Mouse (Mus musculus): Measurements from ENCODE around the gene Lrrc17. TPM values are rescaled to one million over a fixed set of nuclear protein-coding genes. Genes with fewer than 3 reads are reported as not detected.

Gene Lrrc17
- polyA plus RNA-seq, 1 experiment from 2014 or later = 26.9 TPM

DNA sequence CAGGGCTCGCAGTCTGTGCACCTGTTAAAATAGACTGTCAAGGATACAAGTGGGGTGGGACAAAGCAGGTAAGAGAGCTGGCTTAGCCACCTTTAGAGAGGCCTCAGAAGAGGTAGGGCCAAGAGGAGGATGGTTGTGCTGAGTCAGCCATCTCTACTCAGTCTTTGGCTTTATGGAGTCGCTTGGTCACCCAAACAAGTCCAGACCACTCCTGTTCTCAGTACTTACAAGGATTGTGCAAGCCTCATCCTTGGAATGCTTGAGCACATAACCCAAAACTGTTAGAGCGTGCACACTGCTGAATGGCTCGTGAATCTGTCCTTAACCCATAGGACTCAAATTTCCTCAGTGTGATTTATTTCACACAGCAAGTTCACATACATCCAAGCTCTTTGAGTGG is 10.3 kb downstream of the Lrrc17 start:
- Histone ChIP-seq H3K27ac (ENCODE audit: low read length) (no peak overlapping the region), H3K4me2 (ENCODE audit: low read depth, low read length) (no peak overlapping the region), H3K27me3 (ENCODE audit: control insufficient read depth, insufficient read depth, low read length) (no peaks in the 10 kb centered on the region), H3K9me3 (replicated peaks; ENCODE audit: control insufficient read depth, low read length) (no peaks in the 10 kb centered on the region), H3K4me3 (ENCODE audit: low read length) (no peak overlapping the region), H3K36me3 (ENCODE audit: control insufficient read depth, insufficient read depth) (no peaks in the 10 kb centered on the region), H3K4me1 (ENCODE audit: control insufficient read depth, insufficient read depth, low read length) (peaks cover 6% of the 10 kb centered on the region), H3K9ac (ENCODE audit: low read length) (no peak overlapping the region)
- no peak for ATAC-seq (replicated peaks; ENCODE audit: extremely low read depth, insufficient read depth, low FRiP score)
- 85% methylated on average over 4 of the region's 4 CpGs for WGBS

DNA sequence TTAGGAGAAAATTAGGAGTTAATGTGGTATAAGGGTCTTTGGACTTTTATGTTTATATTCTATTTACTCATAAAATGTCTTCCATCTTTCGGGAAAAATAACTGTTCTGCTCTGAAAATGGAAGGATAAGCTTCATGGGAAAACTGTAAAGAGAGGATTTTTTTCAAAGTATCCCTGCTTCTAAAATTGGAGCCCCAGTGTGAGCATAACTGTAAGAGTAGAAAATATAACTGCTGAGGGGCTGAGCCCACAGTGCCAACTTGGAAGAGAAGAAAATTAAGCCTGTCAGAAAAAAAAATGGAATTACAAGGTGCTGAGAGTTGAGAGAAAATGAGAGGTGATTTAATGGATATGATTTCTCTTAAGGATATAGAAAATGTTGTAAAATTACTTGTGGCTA is 11.4 kb downstream of the Lrrc17 start:
- H3K9me3 ChIP-seq (replicated peaks; ENCODE audit: control insufficient read depth, low read length) = no peaks in the 10 kb centered on the region
- no peaks in the 10 kb centered on the region for H3K27me3 ChIP-seq (ENCODE audit: control insufficient read depth, insufficient read depth, low read length)
- no peak overlapping the region for H3K4me2 ChIP-seq (ENCODE audit: low read depth, low read length)
- no peak overlapping the region for H3K27ac ChIP-seq (ENCODE audit: low read length)
- no peak overlapping the region for H3K4me3 ChIP-seq (ENCODE audit: low read length)
- H3K9ac ChIP-seq (ENCODE audit: low read length) = no peak overlapping the region
- 85% methylated on average over 1 of the region's 1 CpGs for WGBS
- ATAC-seq (replicated peaks; ENCODE audit: extremely low read depth, insufficient read depth, low FRiP score) = no peak
- no peaks in the 10 kb centered on the region for H3K36me3 ChIP-seq (ENCODE audit: control insufficient read depth, insufficient read depth)
- H3K4me1 ChIP-seq (ENCODE audit: control insufficient read depth, insufficient read depth, low read length) = peaks cover 6% of the 10 kb centered on the region

DNA sequence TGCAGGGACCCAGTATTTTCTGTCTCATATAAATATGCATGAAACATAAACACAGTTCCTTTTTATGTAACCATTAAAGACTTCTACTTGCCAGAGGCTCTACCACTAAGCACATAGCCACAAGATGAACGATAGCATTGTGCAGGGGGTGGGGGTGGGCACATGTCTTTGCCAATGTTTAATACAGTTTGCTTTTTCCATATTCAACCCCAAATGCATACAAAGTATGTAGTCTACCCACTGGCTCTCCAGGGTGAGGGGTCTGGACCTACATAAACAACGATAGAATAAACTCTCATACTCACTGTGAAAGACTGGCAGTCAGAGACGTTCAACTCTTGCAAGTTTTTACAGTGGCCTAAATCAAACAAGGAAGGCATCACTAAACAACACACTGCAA is 13.1 kb downstream of the Lrrc17 start:
- H3K27ac ChIP-seq (ENCODE audit: low read length) = no peak overlapping the region
- no peaks in the 10 kb centered on the region for H3K9me3 ChIP-seq (replicated peaks; ENCODE audit: control insufficient read depth, low read length)
- ATAC-seq (replicated peaks; ENCODE audit: extremely low read depth, insufficient read depth, low FRiP score) = no peak
- no peak overlapping the region for H3K4me2 ChIP-seq (ENCODE audit: low read depth, low read length)
- no peaks in the 10 kb centered on the region for H3K27me3 ChIP-seq (ENCODE audit: control insufficient read depth, insufficient read depth, low read length)
- no peak overlapping the region for H3K4me3 ChIP-seq (ENCODE audit: low read length)
- H3K9ac ChIP-seq (ENCODE audit: low read length) = no peak overlapping the region
- WGBS = 84% methylated on average over 3 of the region's 3 CpGs
- H3K36me3 ChIP-seq (ENCODE audit: control insufficient read depth, insufficient read depth) = no peaks in the 10 kb centered on the region
- peaks cover 9% of the 10 kb centered on the region for H3K4me1 ChIP-seq (ENCODE audit: control insufficient read depth, insufficient read depth, low read length)

DNA sequence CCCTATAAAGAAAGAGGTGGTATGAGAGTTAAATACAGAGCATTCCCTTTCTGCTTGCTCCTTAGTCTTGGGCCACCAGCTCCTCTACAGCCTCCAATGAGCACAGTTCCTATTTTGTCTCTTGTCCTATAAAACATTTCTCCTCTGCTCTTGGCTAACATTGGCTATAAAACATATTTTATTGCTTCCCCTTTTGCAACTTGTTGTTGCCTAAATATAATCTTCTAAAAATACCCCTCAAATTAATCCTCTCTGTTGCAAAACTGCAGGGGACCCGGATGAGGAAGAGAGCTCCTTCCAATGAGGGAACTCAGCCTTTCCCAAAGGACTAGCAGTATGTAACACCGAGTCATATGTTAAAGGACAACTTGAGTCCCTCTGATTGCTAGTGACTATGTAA is 20.6 kb downstream of the Lrrc17 start:
- 69% methylated on average over 2 of the region's 2 CpGs for WGBS
- H3K36me3 ChIP-seq (ENCODE audit: control insufficient read depth, insufficient read depth) = no peaks in the 10 kb centered on the region
- no peak overlapping the region for H3K4me2 ChIP-seq (ENCODE audit: low read depth, low read length)
- H3K4me1 ChIP-seq (ENCODE audit: control insufficient read depth, insufficient read depth, low read length) = peaks cover 2% of the 10 kb centered on the region; the same call in 1 of the 2 replicates
- H3K4me3 ChIP-seq (ENCODE audit: low read length) = no peak overlapping the region
- no peaks in the 10 kb centered on the region for H3K27me3 ChIP-seq (ENCODE audit: control insufficient read depth, insufficient read depth, low read length)
- no peak overlapping the region for H3K9ac ChIP-seq (ENCODE audit: low read length)
- H3K9me3 ChIP-seq (replicated peaks; ENCODE audit: control insufficient read depth, low read length) = no peaks in the 10 kb centered on the region
- H3K27ac ChIP-seq (ENCODE audit: low read length) = no peak overlapping the region
- no peak for ATAC-seq (replicated peaks; ENCODE audit: extremely low read depth, insufficient read depth, low FRiP score)

DNA sequence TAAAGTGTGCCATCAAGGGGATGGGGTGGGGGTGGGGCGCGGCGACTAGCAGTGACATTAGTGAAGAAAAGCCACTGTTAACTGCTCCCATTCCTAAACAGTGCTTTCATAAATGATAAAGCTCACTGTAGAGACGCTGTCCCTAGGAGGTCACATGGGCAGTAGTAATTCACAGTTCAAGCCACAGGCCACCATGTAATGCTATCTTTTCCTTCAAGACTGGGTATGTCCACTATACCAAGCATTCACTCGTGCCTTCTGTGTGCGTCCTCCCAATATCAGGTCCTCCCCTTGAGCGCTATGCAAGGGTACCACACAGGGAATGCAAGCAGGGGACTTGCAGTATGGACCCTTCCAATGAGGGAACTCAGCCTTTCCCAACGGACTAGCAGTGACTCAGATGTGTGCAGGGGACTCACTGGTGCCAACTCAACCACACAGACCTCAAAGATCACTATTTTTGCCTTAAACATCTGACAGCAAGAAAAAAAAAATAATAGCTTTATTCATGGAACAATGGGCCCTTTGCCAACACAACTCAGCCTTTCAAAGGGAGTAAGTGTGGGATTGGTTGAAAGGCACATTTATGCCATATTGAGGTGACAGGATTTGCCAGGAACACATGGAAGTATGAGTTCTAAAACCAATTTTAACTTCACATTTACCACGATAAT is 22.2 kb downstream of the Lrrc17 start:
- Histone ChIP-seq H3K9me3 (replicated peaks; ENCODE audit: control insufficient read depth, low read length) (no peaks in the 10 kb centered on the region), H3K27me3 (ENCODE audit: control insufficient read depth, insufficient read depth, low read length) (no peaks in the 10 kb centered on the region), H3K27ac (ENCODE audit: low read length) (no peak overlapping the region), H3K36me3 (ENCODE audit: control insufficient read depth, insufficient read depth) (no peaks in the 10 kb centered on the region), H3K4me3 (ENCODE audit: low read length) (no peak overlapping the region), H3K9ac (ENCODE audit: low read length) (no peak overlapping the region), H3K4me1 (ENCODE audit: control insufficient read depth, insufficient read depth, low read length) (peaks cover 1% of the 10 kb centered on the region; the same call in 1 of the 2 replicates), H3K4me2 (ENCODE audit: low read depth, low read length) (no peak overlapping the region)
- WGBS = 84% methylated on average over 9 of the region's 9 CpGs
- ATAC-seq (replicated peaks; ENCODE audit: extremely low read depth, insufficient read depth, low FRiP score) = no peak

DNA sequence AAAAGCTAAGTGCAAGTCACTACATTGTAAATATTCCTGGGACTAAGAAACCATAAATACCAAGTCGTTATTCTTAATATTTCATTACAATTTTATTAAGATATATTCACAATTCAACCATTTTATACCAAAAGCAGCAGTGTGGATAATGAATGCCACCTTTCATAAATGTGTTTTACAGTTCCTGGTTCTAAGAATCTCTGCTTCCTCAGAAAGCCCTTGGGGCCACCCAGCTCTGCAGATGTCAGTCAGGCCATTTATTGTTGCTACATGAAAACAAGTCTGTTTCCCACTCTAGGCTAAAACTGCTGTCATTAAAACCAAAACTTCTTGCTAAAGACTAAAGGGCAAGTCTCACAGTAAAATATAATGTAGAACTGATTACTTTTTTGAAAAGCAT is 24.4 kb downstream of the Lrrc17 start:
- Histone ChIP-seq H3K4me2 (ENCODE audit: low read depth, low read length) (no peak overlapping the region), H3K27me3 (ENCODE audit: control insufficient read depth, insufficient read depth, low read length) (no peaks in the 10 kb centered on the region), H3K4me3 (ENCODE audit: low read length) (no peak overlapping the region), H3K9ac (ENCODE audit: low read length) (no peak overlapping the region), H3K27ac (ENCODE audit: low read length) (no peak overlapping the region), H3K36me3 (ENCODE audit: control insufficient read depth, insufficient read depth) (no peaks in the 10 kb centered on the region), H3K9me3 (replicated peaks; ENCODE audit: control insufficient read depth, low read length) (no peaks in the 10 kb centered on the region), H3K4me1 (ENCODE audit: control insufficient read depth, insufficient read depth, low read length) (no peaks in the 10 kb centered on the region)
- no peak for ATAC-seq (replicated peaks; ENCODE audit: extremely low read depth, insufficient read depth, low FRiP score)
- WGBS = 63% methylated on average over 1 of the region's 1 CpGs

DNA sequence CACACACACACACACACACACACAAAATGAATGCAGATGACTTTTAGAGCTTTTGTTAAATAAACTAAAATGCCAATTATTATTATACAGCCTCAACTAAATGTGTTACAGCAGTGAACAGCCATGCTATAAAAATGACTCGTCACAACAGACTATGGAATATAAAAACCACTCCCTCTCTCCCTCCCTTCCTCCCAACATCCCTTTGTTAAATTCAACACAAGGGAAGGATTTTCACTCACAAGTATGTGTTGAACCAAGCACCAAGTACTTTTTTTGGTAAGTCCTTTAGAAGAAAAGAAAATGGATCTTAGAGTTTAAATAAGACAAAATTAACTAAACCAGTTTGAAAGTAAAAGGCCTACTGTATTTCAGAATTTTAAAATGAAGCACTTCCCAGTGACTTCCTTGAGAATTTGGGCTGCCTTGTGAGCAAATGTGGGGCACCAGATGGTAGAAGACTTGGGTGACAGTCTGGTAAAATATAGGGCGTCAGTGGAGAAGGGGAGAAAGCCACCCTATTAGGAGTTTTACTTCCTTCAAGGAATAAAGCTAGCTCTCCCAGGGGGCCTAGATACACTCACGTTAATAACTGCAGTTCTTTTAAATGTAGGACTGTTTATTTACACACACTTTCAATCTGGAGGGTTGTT is 29.5 kb downstream of the Lrrc17 start:
- Histone ChIP-seq H3K9me3 (replicated peaks; ENCODE audit: control insufficient read depth, low read length) (no peaks in the 10 kb centered on the region), H3K4me3 (ENCODE audit: low read length) (no peak overlapping the region), H3K27ac (ENCODE audit: low read length) (no peak overlapping the region), H3K4me2 (ENCODE audit: low read depth, low read length) (no peak overlapping the region), H3K4me1 (ENCODE audit: control insufficient read depth, insufficient read depth, low read length) (peaks cover 8% of the 10 kb centered on the region), H3K36me3 (ENCODE audit: control insufficient read depth, insufficient read depth) (no peaks in the 10 kb centered on the region), H3K9ac (ENCODE audit: low read length) (no peak overlapping the region), H3K27me3 (ENCODE audit: control insufficient read depth, insufficient read depth, low read length) (no peaks in the 10 kb centered on the region)
- 78% methylated on average over 3 of the region's 3 CpGs for WGBS
- ATAC-seq (replicated peaks; ENCODE audit: extremely low read depth, insufficient read depth, low FRiP score) = no peak

GRCm38 (mm10) chr5:21574386-21575209 is 31.2 kb downstream of the Lrrc17 start:
- ATAC-seq (replicated peaks; ENCODE audit: extremely low read depth, insufficient read depth, low FRiP score) = peak; percentile 73
- no peaks in the 10 kb centered on the region for H3K36me3 ChIP-seq (ENCODE audit: control insufficient read depth, insufficient read depth)
- peak overlapping the region; percentile 62 for H3K27ac ChIP-seq (ENCODE audit: low read length)
- H3K27me3 ChIP-seq (ENCODE audit: control insufficient read depth, insufficient read depth, low read length) = no peaks in the 10 kb centered on the region
- peak overlapping the region; percentile 46; the same call in 1 of the 2 replicates for H3K9ac ChIP-seq (ENCODE audit: low read length)
- no peaks in the 10 kb centered on the region for H3K9me3 ChIP-seq (replicated peaks; ENCODE audit: control insufficient read depth, low read length)
- peak overlapping the region; percentile 28 for H3K4me2 ChIP-seq (ENCODE audit: low read depth, low read length)
- 52% methylated on average over 21 of the region's 21 CpGs for WGBS
- H3K4me1 ChIP-seq (ENCODE audit: control insufficient read depth, insufficient read depth, low read length) = peaks cover 8% of the 10 kb centered on the region
- no peak overlapping the region for H3K4me3 ChIP-seq (ENCODE audit: low read length)

- 84% methylated on average over 13 of the region's 13 CpGs for WGBS
- H3K27me3 ChIP-seq (ENCODE audit: control insufficient read depth, insufficient read depth, low read length) = no peaks in the 10 kb centered on the region
- ATAC-seq (replicated peaks; ENCODE audit: extremely low read depth, insufficient read depth, low FRiP score) = no peak
- peaks cover 8% of the 10 kb centered on the region for H3K4me1 ChIP-seq (ENCODE audit: control insufficient read depth, insufficient read depth, low read length)
- peak overlapping the region; percentile 28 for H3K4me2 ChIP-seq (ENCODE audit: low read depth, low read length)
- H3K9me3 ChIP-seq (replicated peaks; ENCODE audit: control insufficient read depth, low read length) = no peaks in the 10 kb centered on the region
- peak overlapping the region; percentile 62; the same call in 1 of the 2 replicates for H3K27ac ChIP-seq (ENCODE audit: low read length)
- H3K36me3 ChIP-seq (ENCODE audit: control insufficient read depth, insufficient read depth) = no peaks in the 10 kb centered on the region
- no peak overlapping the region for H3K9ac ChIP-seq (ENCODE audit: low read length)
- H3K4me3 ChIP-seq (ENCODE audit: low read length) = no peak overlapping the region
These were observed 31.8 kb downstream of the Lrrc17 start for GRCm38 (mm10) chr5:21575210-21575550.

Data from heart, embryonic 16.5 days (tissue).